Mouse (Mus musculus) layer of hippocampus, adult 2 months (tissue): Measurements from ENCODE around the gene Rab7b. TPM values are rescaled to one million over a fixed set of nuclear protein-coding genes. Genes with fewer than 3 reads are reported as not detected.
A peak's percentile ranks its signal among the peaks of the same experiment; 100 is the strongest.

Experiments
- DNase-seq, 2 experiments: peaks; one replicate each; pipeline ENCODE4 v3.0.0; 2022; ENCODE audit warnings: low spot score in 2 of 2
- H3K27ac ChIP-seq: fragments of 200-600 bp; 2 replicates; pipeline ENCODE4 v1.8.1; 2022
- H3K4me3 ChIP-seq: fragments of 200-600 bp; 2 replicates; pipeline ENCODE4 v1.8.1; 2022; ENCODE audit warnings: mild to moderate bottlenecking
- CTCF ChIP-seq: fragments of 200-600 bp; conservative IDR thresholded peaks from 2 replicates; pipeline ENCODE4 v1.8.1; 2022; ENCODE audit warnings: antibody characterized with exemption, mild to moderate bottlenecking, moderate library complexity
- total RNA-seq, 2 experiments: library from RNA; stranded (reverse); gene quantifications; 2 replicates each; pipeline ENCODE4 v1.2.3; 2021

Gene Rab7b
- total RNA-seq, 2 experiments from 2014 or later = 0.83 to 1.6 TPM

DNA sequence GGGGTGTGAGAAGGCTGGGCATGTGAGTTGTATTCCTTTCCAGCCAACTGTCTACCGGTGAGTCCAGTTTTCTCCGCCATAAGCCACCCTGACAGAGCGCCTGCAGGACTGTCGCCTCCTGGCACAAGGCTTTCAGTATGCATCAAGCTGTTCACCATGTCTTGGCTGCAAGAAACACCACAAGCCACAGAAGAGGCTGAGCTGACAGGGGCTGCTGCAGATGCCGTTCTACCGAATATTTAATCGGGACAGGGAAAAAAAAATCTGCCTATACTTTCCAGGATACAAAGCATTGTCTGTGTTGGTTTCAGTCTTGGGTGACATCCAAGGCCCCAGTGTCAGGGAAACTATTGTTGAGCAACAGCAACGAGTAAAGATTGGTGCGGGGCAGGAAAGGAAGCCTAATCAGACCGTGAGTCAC, 63.4 kb downstream of the Rab7b start:
- Histone ChIP-seq H3K27ac (no peak overlapping the region), H3K4me3 (no peak overlapping the region)
- TF ChIP-seq CTCF = no peak
- DNase-seq = no peak

DNA sequence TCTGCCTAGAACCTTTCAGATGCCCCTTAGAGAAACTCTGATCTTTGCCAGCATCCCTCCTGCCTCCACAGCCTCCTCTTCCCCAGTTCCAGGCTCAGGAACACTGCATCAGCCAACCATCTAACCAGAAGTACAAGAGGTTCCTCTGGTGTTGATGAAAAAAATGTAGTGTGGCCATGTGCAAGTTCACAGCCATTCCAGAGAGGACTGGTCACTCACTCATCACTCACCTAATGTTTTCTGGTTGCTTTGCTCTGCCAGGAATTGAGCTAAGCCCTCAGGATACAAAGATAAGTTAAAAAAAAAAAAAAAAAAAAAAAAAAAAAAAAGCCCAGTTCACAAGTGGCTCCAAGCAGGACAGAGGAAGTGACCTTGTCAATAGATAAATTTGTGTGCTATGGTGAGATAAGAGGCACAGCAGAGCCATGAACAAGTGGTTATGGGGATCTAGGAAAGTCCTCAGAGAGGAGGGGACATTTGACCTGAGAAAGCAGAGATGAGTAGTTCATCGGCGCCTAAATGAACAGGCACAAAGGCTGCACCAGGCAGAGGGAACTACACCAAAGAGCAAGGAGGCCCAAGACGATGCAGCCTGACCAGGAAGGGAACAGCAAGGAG, 65.8 kb downstream of the Rab7b start:
- Histone ChIP-seq H3K4me3 (no peak overlapping the region), H3K27ac (no peak overlapping the region)
- TF ChIP-seq CTCF = no peak
- no peak for DNase-seq

DNA sequence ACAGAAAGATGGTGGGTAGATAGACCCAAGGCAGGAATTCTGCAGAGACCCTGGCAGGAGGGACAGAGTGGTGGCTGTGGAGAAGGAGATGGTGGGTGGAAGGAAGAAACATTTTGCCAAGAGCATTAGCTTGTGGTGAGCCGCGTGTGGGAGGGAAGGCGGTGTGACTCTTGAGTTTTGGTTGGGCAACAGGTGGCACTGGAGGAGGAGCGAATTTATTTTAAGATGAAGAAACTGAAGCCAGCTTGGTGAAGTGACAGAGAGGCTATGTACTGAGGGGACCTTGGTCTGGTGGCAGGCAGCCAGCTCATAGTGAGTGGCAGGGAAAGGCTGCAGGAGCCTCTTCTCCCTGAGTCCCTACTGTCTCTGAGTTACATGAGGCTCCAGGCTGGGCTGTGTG, 66.4 kb downstream of the Rab7b start:
- DNase-seq = peak; percentile 17 to 67
- TF ChIP-seq CTCF = no peak
- Histone ChIP-seq H3K4me3 (no peak overlapping the region), H3K27ac (no peak overlapping the region)

GRCm38 (mm10) chr1:131757211-131757610, 68.7 kb downstream of the Rab7b start:
- H3K27ac ChIP-seq = no peak overlapping the region
- no peak overlapping the region for H3K4me3 ChIP-seq
- no peak for TF ChIP-seq CTCF

GRCm38 (mm10) chr1:131758796-131759195, 70.3 kb downstream of the Rab7b start:
- no peak overlapping the region for H3K27ac ChIP-seq
- no peak for TF ChIP-seq CTCF
- no peak overlapping the region for H3K4me3 ChIP-seq
- DNase-seq = no peak

More at GRCm38 (mm10) chr1:131757211-131757610, 68.7 kb downstream of the Rab7b start:
- no peak for DNase-seq

- TF ChIP-seq CTCF = no peak
- no peak for DNase-seq
Measured at GRCm38 (mm10) chr1:131759667-131760427, 71.4 kb downstream of the Rab7b start.

DNA sequence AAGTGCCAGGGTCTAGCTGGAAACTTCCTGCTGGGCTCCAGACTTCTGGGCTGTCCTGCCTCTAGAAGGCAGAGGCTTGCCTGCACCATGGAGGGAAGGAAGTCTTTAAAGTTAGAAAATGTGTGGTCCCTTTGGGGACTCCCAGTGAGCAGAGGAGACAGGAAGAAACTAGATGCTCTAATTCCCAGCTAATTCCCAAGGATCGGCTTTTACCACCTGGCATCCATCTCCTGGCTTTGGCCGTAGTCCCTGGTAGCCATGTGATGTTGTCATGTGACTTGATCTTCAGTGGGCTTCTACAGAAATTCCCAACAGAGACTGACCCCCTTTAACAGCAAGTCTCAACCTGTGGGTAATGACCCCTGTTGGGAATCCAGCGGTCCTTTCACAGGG, 71.9 kb downstream of the Rab7b start:
- no peak for TF ChIP-seq CTCF
- Histone ChIP-seq H3K27ac (no peak overlapping the region), H3K4me3 (no peak overlapping the region)
- no peak for DNase-seq

More at GRCm38 (mm10) chr1:131759667-131760427, 71.4 kb downstream of the Rab7b start:
- no peak overlapping the region for H3K27ac ChIP-seq
- H3K4me3 ChIP-seq = no peak overlapping the region

DNA sequence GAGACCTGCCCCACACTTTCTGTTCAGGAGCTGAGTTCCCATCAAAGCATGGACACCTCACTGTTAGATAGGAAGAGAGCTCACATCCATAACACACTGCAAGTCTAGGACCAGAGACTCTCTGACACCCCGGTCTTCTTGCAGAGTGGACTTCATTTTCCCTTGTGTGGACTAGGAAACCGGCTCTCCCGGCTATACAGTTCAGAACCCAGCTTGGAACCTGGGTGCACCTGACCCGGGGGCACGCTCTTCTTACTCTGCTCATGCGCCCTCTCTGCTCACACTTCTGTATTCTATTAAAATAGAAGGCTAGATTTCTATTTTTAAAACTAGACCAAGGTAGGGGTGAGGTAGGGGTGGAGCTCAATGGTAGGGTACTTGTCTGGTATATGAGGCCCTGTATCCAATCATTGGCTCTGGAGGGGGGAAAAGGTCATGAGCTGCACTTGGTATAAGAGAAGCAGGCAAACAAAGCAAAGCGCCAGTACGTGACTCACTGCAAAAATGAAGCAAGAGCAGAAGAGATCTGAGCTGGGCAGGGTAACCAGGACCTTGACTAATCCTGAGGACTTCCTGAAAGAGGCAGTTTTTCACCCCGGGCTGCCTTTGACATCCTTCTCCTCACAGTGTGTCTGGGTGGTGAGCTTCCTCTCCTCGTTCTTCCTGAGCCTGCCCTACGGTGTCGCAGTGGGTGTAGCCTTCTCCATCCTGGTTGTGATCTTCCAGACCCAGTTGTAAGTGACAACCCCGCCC, 72.8 kb downstream of the Rab7b start:
- no peak for TF ChIP-seq CTCF
- DNase-seq = no peak

GRCm38 (mm10) chr1:131763683-131764082, 75.2 kb downstream of the Rab7b start:
- Histone ChIP-seq H3K27ac (no peak overlapping the region), H3K4me3 (no peak overlapping the region)
- DNase-seq = no peak
- peak; percentile 46 for TF ChIP-seq CTCF

More for the DNA sequence above, 72.8 kb downstream of the Rab7b start:
- no peak overlapping the region for H3K4me3 ChIP-seq
- no peak overlapping the region for H3K27ac ChIP-seq

DNA sequence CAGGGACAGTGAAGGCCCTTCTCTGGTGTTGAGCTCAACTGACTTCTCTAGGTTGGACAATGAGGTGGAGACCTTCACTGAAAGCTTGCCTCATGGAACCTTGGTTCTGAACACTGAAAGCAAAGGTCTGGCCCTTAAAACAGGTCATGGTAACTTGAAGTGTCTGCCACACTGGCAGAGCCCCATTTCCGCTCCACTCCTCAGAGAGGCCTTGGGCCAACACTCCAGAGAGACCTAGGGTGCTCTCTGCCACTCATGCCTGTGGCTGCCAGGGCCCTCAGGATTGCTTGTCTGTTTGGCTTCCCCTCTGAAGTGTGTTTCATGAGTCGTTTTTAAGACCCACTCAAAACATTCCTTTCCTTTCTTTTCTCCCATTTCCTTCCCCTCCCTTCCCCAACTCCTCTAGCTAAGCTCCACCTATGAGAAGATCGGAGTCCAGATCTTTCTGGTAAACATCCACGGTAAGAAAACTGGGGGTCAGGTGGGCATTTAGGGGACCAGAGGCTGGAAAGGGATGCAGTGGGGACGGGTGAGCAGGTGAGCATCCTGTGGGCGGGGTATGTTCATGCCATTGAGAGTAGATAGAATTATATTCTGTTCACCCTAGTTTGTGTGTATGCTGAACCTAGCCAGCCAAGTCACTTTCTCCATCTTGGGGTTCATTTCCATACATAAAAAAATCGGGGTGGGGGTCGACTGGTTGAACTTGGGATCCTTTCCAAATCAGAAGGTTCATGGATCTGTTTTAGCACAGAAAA, 76.3 kb downstream of the Rab7b start:
- DNase-seq = no peak
- no peak overlapping the region for H3K4me3 ChIP-seq

More for the DNA sequence above, 76.3 kb downstream of the Rab7b start:
- no peak overlapping the region for H3K27ac ChIP-seq
- TF ChIP-seq CTCF = no peak

Other genes starting within 250 kb of the Rab7b start
- gene Srgap2, start 161.3 kb upstream of the Rab7b start, total RNA-seq = 10 to 100 TPM; 83.4 to 92.0 TPM
- 1 to 10 TPM in 1 of 2 experiments, under 1 TPM in 1; 0.88 to 1.7 TPM for gene Fam72a, start 160.8 kb upstream of the Rab7b start, total RNA-seq
- under 1 TPM; 0.20 to 0.37 TPM for gene Avpr1b, start 89.5 kb upstream of the Rab7b start, total RNA-seq
- not detected for gene Ctse, start 50.4 kb upstream of the Rab7b start, total RNA-seq
- gene Slc26a9, start 55.3 kb downstream of the Rab7b start, total RNA-seq = under 1 TPM; 0.07 to 0.15 TPM
- gene Pm20d1, start 108.7 kb downstream of the Rab7b start, total RNA-seq = 1 to 10 TPM; 2.0 to 2.9 TPM
- gene Slc41a1, start 138.8 kb downstream of the Rab7b start, total RNA-seq = 10 to 100 TPM; 62.6 to 62.9 TPM
- 1 to 10 TPM; 7.2 to 9.1 TPM for gene Rab29, start 178.5 kb downstream of the Rab7b start, total RNA-seq
- gene Nucks1, start 221.8 kb downstream of the Rab7b start, total RNA-seq = 100 to 1,000 TPM; 159 to 161 TPM